Mouse (Mus musculus) urinary bladder, postnatal 4 days (tissue): ENCODE measurements around the gene Fads6.

Experiments
- DNase-seq, 2 experiments: peaks; one replicate each; pipeline ENCODE4 v3.0.0; 2021 to 2022; ENCODE audit warnings: low spot score in 2 of 2

Gene Fads6

DNA sequence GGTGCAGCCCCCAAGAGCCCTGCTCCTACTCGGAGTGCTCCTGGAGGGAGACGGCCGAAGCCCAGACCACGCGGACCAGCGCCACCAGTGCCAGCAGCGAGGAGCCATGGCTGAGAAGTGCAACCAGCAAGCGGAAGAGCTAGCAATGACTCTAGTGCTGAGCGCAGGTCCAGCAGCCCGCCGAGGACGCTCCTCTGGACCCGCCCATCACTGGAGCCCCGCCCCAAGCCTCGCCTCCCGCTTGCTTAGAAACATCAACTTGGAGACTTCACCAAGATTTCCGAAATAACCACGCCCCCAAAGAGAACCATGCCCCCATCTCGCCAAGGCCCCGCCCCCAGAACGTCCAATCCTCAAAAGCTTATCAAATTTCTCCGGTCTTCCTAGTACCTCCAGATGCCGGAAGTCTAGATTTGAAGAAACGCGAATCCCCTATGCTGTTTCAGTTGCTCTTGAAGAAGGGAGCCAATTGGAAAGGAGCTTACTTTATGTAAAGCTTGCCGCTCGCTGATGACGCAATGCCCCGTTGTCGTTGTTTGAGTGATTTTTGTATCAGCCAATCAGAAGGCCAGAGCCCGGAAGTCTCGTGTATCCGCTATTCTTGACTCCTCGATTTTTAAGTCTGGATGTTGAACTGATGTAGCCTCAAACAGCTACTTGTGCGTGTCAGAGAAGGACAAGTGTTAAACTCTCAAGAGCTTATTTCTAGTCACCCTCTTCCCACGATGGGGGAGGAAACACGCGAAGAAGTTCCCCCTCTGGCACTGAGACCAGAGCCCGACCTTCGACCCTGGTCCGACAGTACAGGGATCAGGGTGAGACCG, 20.5 kb downstream of the Fads6 start, which contains the start of gene Fdxr:
Fdxr (minus strand) TSS at position 271 of the 824 bp plus-strand sequence.
- peak; percentile 97 to 98 for DNase-seq

DNA sequence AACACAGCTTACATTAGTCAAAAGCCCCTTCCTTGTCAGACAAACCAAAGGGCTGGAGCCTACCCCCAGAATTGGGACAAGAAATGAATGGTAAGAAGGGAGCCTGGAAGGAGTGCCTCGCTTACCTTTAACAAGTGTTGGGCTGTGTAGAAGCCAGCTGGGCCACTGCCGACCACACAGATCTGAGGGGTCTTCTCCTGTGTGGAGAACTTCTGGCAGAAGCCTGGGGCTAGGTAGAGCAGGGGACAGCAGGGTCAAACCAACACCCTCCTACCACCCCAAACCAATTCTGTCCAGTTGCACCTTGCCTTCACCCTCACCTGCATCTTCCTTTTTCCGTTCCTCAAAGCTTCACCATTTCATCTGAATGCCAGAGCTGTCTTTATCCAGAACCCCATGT, 21.5 kb downstream of the Fads6 start:
- no peak for DNase-seq

DNA sequence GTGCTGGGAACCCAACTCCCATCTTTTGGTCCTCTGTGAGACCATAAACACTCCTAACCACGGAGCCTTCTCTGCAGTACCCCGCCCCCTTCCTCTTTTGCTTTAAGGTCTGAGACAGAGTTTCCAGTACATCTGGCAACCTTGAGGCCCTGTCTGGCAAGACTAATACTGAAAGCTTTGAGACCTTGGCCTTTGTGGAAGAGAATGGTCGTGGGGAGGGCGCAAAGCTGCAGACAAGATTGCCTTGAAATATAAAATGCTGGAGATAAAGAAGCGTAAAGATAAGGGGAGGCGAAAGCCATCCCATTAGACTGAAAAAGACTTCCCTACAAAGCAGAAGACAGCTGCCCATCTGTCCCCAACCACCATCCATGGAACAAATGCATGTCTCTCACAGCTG, 22.0 kb downstream of the Fads6 start:
- no peak for DNase-seq

DNA sequence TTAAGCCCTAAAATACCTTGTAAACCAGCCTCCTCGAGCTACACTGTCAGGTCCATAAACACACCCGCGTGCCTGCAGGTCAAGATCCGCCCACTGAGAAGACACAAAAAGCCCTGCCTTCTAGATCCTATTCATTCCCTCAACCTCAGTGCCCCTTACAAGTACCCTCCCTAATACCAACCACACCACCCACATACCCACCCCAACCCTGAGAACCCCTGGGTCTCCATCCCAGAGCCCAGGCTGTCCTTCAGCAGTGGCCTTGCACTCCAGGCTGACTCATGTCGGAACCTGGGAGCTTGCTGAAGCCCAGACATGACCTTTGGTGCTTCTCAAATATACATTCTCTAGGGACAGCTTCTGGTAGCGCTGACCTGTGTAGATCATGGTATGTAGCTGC, 22.7 kb downstream of the Fads6 start:
- no peak for DNase-seq

DNA sequence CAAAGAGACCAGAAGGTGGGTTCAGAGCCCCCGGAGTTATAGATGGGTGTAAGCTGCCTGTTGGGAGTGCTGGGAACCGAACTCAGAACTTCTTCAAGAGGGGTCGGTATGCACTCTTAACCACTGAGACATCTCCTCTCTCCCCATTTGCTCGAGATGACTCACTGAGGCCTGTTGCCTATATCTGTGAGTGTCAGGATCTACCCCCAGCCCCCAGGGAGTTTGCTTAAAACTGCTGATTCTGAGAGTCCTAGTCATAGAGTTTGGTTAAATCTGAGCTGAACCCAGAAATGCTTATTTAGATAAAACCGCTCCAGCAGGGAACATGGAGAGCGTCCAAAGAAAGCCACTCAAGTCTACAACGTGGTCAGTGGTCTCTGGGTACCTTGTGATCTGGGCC, 23.3 kb downstream of the Fads6 start:
- DNase-seq: no peak

DNA sequence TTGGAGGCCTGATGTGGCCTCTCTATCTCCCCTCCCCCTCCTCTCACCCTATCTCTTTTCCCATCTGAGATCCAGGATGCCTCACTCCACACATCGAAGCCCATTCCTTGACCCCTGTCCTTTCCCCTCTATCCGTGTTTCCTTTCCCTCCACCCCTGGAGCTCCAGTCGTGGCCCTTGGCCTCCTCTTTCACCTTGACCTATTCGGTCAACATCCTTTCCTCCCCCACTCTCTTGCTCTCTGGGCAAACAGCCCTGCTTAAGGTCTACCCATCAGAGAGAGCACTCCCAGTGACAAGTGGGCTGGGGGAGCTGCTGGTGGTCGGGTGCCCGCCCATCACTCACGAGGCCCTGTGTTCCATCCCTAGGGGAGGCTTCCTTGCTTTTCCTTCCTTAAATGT, 23.7 kb downstream of the Fads6 start:
- no peak for DNase-seq

DNA sequence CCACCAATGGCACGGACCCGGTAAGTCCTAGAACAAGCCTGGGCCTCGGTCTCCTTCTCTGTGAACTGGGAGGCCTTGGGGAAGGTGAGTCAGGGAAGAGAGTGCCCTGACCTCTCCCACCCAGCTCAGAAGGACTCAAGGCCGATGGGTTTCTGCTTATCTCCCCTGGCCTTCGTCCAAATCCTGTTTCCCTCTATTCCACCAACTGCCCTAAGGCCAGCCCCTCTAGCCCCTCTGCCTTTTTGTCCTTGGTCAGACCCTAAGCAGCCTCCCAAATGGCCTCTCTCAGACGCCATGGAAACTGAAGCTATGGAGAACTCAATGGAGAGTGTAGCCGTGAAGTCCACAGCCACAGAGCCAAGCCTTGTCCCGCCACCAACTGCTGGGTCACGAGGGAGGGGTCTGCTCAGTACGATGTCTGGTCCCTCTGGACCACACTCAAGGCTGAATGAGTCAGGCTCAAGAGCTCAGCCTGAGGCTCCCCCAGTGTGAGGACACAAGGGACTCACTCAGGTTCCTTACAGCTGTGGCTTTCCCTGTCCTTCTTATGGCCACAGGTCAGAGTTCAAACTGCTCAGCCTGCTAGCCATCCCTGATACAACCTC, 24.5 kb downstream of the Fads6 start:
- no peak for DNase-seq

DNA sequence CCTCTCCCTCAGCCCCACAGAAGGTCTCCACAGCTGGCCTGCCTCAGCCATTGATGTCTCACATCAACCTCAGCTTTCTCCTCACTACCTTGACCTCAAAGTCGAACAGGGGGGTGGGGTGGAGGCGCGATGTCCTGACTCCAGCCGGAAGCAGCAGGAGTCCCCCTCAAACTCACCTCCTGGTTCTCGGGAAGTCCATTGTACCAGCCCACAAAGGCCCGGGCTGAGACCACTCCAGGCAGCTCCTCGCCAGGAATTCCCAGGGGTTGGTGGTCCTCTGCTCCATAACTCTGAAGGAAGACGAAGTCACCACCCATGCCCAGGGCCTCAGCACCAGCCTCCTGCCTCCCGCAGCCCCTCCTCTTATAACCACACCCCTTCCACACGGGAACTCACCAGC, 26.0 kb downstream of the Fads6 start:
- no peak for DNase-seq

DNA sequence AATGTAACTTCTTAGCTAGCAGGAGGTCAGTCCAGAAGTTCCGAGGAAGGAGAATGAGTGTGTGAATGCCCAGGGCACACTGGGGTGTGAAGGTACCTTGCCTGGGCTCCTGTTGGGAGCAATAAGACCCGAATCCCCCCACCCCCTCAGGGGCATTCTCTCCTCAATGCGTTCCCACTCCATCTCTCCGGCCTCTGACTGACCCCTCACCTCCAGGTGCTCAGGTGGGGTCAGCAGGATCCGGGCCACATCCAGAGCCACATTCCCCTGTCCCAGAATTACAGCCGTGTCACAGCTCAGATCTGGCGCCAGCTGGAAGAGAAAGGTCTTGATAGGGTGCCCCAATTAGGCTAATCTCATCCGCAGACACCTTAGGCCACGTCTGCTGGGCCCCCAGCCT, 26.4 kb downstream of the Fads6 start:
- no peak for DNase-seq

DNA sequence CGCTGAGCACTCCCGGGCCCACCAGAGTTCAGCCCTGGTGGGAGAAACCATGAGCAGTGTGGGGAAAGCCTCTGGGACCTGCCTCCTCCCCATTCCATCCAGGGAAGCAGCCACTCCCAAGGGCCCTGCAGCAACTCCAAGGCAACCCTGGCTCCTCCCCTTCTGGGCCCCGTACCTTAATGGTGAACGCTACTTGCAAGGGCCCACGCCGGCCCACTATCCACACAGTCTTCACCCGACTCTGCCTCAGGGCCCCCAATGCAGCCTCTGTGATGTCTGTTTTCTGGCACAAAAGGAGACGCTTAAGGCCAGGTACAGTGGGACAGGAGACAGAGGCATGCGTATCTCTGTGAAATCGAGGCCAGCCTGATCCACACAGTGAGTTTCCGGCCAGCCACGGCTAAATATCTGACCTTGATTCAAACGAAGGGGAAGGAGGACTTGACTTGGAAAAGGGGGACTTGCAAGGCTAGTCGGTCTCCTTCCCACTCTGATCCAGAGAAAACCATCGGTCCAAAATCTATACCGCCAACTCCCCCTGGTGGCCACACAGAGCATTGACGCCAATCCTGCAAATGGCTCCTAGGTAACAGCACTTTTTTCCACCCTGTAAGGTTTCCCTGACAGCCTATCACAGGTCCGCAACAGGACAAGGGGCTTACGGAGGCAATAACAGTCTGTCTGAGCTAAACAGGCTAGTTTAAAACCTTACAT, 27.2 kb downstream of the Fads6 start:
- peak; percentile 69 to 81 for DNase-seq

DNA sequence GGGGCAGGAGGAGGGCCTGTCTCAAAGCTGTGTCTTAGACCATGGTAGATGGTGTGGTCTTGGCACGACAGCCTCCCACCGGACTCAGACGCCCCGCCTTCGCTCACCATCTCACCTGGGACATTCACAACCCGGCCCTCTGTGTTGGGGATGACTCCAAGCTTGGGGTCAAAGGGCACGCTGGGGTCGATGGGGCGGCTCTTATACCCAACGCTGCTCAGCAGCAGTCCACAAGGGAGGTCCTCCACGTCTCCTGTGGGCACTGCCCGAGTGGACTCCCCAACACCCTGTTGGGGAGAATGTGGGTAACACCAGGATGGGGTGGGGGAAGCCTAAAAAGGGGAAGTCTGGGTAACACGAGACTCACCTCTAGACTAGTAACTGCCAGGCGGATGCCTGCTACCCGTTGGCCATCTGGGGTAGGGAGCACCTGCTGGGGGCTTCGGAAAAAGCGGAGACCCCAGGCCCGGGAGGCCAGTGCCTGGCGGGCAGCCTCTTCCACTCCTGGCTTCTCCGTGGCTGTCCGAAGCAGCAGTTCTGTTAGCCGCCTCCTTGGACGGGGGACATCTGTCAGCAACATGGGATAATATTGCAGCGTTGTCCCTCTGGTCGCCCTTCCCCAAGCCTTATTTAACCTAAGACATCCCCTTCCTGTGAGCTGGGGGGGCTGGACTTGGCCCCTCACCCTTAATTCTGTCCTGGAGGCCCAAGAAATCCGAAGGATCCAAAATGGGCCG, 28.0 kb downstream of the Fads6 start:
- no peak for DNase-seq

DNA sequence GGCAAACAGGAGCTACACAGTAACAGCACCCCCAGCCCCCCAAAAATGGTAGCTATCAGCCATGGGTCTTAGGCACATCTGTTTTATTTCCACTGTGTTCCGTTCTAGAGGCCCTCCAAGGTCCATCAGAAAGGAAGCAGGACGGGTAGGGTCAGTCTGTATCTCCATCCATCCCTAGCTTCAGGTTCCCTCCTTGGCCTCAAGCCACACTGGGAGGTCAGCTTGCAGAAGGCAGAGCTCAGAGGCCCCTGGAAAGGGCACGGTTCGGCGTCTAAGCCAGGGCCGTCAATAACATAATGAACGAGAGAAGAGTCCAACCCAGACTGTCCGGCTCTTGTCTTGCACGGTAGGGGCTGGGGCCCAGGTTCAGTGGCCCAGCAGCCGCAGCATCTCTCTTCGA, 29.5 kb downstream of the Fads6 start:
- no peak for DNase-seq

DNA sequence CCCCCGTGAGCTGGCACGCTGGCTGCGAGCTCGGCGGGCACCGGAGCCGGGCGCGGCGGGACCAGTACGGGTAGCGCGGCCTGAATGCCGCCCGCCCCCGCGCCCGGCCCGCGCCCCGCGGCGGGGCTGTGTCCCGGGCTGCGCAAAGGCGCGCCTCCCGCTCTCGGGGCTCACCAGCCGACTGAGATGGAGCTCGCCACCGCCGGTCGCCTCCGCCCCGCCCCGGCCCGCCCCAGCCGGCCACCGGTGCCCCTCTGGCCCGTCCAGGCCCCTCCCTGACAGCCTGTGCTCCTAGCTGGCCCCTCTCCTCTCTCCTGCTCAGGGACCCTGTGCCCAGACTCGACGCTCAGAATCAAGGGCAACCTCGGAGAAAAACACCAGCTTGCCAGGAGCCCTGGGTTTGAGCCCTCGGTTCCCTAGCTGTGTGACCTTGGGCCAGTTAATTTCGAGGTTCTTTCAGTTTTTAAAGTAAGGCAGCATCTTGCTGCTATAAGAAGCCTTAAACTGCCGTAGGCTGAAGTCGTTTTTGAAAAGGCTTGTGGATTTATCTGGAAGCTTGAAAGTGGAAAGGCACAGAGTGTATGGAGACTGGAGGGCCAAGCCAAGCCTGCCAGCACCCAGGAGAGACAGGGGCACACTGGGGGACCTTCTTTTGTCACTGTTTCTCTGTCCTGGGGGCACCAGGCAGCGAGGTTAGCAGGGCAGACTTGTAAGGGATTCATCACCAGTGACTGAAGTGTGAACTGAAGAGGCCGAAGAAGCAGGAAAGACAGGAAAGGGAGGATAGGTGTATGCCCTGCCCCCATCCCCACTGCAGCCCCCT, 30.2 kb downstream of the Fads6 start, which contains the start of gene Grin2c:
Grin2c (minus strand) TSS at position 183 of the 823 bp plus-strand sequence.
- DNase-seq: no peak

DNA sequence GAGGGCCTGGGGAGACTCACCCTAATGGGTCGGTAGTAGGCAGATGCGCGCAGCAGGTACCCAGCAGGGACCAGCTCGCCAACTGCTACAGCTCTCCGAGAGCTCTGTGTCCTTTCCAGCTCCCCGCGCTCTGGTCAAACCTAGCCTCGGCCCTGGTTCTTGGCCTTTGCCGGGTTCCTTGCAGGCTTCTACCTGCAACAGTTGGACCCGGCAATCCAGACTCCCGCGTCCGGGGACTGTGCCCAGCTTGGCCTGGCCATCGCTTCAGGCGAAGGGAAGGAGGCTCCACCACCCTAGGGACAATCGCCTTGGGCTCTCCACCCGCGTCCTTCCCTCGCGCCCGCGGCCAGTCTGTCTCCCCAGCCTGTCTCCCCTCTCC, 31.1 kb downstream of the Fads6 start:
- no peak for DNase-seq

DNA sequence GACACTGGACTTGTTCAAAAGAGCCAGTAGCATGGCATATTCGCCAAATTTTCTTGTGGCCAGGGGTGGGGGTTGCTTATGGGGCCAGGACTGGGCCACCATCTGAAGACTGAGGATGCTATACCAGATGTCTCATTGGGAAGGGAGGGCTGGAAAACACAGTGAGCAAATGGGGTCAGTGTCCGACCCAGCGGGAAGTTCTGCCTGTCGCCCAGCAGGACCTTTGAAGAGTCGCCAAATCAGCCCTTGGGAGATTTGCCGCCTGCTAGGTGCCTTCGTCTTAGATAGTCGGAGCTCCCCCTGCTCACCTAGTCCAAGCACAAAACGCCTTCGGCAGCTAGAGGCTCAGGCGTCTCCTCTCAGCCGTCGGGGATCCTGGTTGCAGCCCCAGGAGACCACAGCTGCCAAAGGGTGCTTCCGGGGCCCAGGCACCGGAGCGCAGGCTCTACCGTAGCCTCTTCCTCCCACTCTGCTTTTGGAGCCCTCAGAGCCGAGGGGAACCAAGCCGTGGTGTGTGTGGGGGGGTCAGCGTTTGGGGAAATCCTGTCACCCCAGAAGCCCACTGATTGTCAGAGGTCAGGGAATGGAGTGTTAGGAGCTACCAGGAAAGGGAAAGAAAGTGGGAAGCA, 31.6 kb downstream of the Fads6 start:
- DNase-seq: no peak

DNA sequence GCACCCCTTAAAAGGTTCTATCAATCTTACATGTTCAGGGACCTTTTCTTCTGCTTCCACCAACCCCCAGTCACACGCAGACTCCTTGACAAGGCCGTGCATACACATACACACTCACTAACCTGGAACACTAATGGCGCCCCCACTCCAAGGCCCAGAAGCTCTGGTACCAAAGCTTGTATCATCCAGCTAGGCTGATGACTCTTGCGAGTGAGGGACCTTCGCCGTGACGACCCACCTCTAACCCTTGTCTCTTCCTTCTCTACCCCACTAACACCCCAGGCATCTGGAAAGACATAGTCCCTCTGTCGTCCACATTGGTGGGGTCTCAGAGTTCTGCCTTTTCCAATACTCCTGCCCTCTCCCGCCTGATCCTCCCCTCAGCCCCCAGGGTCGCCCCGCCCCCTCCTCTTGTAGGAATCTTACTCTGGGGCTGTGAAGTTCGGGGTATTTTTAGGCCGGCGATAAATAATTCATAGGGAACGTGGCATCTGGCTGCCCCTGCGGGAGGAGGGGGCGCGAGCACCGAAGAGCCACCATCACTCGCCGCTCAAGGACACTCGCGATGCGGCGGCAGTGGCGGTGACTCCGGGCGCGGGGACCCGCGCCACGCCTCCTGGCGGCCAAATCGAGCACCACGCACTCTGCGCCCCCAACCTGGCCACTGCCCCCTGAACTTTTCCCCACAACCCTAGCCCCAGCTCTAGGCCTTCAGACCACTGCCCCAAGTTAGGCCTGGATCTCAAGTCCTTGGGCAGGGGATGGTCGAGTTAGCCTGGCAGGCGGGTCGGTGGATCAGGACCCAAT, 32.4 kb downstream of the Fads6 start:
- DNase-seq: no peak

DNA sequence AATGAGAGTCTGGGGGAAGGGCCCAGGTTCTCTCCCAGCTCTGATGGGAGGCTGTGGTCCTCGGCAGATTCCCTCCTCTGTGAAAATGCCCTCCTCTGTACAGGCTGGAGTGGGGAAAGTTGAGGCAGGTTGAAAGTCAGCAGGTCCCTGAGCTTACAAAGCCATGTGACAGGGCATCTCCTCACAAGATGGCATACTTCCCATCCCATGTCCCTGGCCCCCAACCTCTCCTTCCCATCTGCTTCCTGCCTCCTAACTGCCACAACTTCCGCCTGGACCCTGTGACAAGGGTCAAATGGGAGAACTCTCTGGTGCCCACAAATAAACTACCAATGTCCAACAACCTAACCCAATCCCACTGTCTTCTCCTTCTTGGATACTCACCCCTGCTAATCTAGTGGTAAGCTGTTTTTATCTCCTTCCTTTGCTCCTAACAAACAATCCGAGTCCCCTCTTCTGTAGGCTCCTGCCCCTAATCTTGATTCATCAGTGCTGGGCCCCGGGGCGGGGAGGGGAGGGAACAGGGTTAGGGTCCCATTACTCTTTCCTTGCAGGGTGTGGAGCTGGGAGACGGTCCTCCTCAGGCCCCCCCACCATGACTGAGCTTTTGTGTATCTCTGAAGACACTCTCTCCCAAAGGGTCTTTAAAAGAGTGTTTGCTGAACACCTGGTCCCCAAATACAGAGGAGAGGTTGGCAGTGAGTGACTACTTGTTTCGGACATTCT, 33.2 kb downstream of the Fads6 start:
- DNase-seq: no peak

DNA sequence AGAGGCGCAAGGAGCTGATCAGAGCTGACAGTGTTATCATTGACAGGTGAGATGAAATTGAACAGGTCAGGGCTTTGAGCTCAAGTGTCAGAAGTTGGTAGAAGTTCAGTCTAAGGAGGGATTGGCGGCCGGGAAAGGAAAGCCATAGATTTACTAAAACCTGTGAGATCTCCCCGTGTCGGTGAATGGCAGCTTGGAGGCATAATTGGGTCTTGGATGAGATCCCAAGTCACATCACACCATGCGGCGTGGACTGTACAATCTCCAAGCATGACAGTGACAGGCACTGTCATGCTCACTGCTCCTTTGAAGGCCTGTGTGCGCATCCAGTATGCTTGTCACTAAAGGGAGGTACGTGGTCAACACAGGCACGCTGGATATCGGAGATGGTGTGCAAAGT, 34.5 kb downstream of the Fads6 start:
- DNase-seq: no peak

DNA sequence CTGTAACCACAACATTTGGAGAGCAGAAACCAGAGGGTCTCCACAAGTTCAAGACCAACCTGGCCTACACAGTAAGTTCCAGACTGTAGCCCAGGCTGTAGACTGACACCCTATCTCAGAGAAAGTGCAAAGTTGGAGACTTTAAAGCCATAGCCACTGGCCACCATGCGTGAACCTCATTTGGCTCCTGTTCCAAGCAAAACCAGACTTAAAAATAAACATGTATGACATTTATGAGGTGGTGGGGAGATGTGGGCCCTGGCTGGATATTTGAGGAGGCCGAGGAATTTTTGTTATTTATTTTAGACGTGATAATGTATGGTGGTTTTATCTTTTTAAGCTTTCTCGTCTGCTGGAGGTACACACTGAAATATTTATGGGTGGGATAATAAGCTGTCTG, 38.3 kb downstream of the Fads6 start:
- DNase-seq: no peak
